Mouse (Mus musculus) embryonic fibroblast, embryonic 13.5 days (primary cell): ENCODE measurements around the gene Defb35.

Experiments used
- CTCF ChIP-seq: IDR thresholded peaks from 2 replicates; pipeline ENCODE4 v1.5.1; 2011; ENCODE audit warnings: mild to moderate bottlenecking, control low read depth, low read length, moderate library complexity, borderline replicate concordance; ENCODE audit not compliant: insufficient read depth
- POLR2A ChIP-seq: IDR thresholded peaks from 2 replicates; pipeline ENCODE4 v1.6.1; 2011; ENCODE audit warnings: low read depth, mild to moderate bottlenecking, control low read depth, low read length, moderate library complexity

- TF ChIP-seq POLR2A (no peak), CTCF (no peak)
Observed at GRCm38 (mm10) chr8:21966646-21967045, 28.5 kb downstream of the Defb35 start.
